8 mouse cellular contexts compared by ENCODE assay signal in genomic region chr7:13010005-13010908, GRCm38 (mm10). TPM values are rescaled to one million over a fixed set of nuclear protein-coding genes. Genes with fewer than 3 reads are reported as not detected.
DNase-seq lines count a peak whose midpoint lies in the region; ATAC-seq and TF ChIP-seq lines count a peak whose summit lies in the region.

Gene Zbtb45 (minus strand): TSS chr7:13010034.

- no peak for TF ChIP-seq POLR2A in kidney, adult 2 months (IDR thresholded peaks at IDR 0.05; ENCODE audit: low read depth, low read length)
- TF ChIP-seq POLR2A in ES-Bruce4 (IDR thresholded peaks at IDR 0.05; ENCODE audit: insufficient read depth, low read length) = no peak
- TF ChIP-seq POLR2A in limb, embryonic 14.5 days (IDR thresholded peaks at IDR 0.05; ENCODE audit: borderline replicate concordance, extremely low read depth, insufficient read depth, insufficient read length) = no peak

- H3K4me2 ChIP-seq in heart, postnatal 0 days (ENCODE audit: low read depth, low read length) = peak within 1 kb of the TSS; percentile 80
- H3K4me2 ChIP-seq in limb, embryonic 14.5 days (replicated peaks; ENCODE audit: low read depth, low read length, severe bottlenecking) = peak within 1 kb of the TSS; percentile 85
- peak within 1 kb of the TSS; percentile 81 for H3K4me2 ChIP-seq in stomach, embryonic 16.5 days (ENCODE audit: low read depth, low read length)

- TF ChIP-seq CTCF in kidney, adult 2 months (conservative IDR thresholded peaks at IDR 0.05; ENCODE audit: insufficient read depth, insufficient read length, low read depth, low read length) = no peak
- TF ChIP-seq CTCF in ES-Bruce4 (IDR thresholded peaks at IDR 0.05; ENCODE audit: low read depth, low read length) = no peak
- TF ChIP-seq CTCF in heart, postnatal 0 days (IDR thresholded peaks at IDR 0.05; ENCODE audit: low read depth) = no peak

- H3K4me3 ChIP-seq in kidney, adult 2 months (ENCODE audit: insufficient read depth, low read depth, low read length) = peak within 1 kb of the TSS; percentile 78
- H3K4me3 ChIP-seq in ES-Bruce4 (ENCODE audit: low read depth, low read length) = peak within 1 kb of the TSS; percentile 97
- peak within 1 kb of the TSS; percentile 73 for H3K4me3 ChIP-seq in heart, postnatal 0 days (ENCODE audit: low read depth, low read length)
- H3K4me3 ChIP-seq in limb, embryonic 14.5 days (replicated peaks; ENCODE audit: low read length) = peak within 1 kb of the TSS; percentile 48
- peak within 1 kb of the TSS; percentile 71 for H3K4me3 ChIP-seq in stomach, embryonic 16.5 days (replicated peaks; ENCODE audit: low read length)

- no peak for TF ChIP-seq EP300 in ES-Bruce4 (IDR thresholded peaks at IDR 0.05; ENCODE audit: insufficient read depth, low read depth, low read length)
- no peak for TF ChIP-seq EP300 in heart, postnatal 0 days (IDR thresholded peaks at IDR 0.05; ENCODE audit: low read depth)

- H3K27ac ChIP-seq in kidney, adult 2 months (ENCODE audit: insufficient read depth, low read depth, low read length) = peak within 1 kb of the TSS; percentile 81
- H3K27ac ChIP-seq in ES-Bruce4 (ENCODE audit: insufficient read depth, low read length) = peak within 1 kb of the TSS; percentile 98
- H3K27ac ChIP-seq in heart, postnatal 0 days (ENCODE audit: low read depth) = peak within 1 kb of the TSS; percentile 90
- H3K27ac ChIP-seq in limb, embryonic 14.5 days (replicated peaks; ENCODE audit: low read depth, low read length) = peak within 1 kb of the TSS; percentile 91
- H3K27ac ChIP-seq in stomach, embryonic 16.5 days (ENCODE audit: low read length) = peak within 1 kb of the TSS; percentile 95

- no peaks in the 10 kb centered on the region for H3K9me3 ChIP-seq in ES-Bruce4 (replicated peaks; ENCODE audit: control insufficient read depth, insufficient read depth, low read length, poor library complexity, severe bottlenecking)
- no peaks in the 10 kb centered on the region for H3K9me3 ChIP-seq in heart, postnatal 0 days (replicated peaks; ENCODE audit: control insufficient read depth, low read length)
- no peaks in the 10 kb centered on the region for H3K9me3 ChIP-seq in limb, embryonic 14.5 days (ENCODE audit: control insufficient read depth, low read length)
- no peaks in the 10 kb centered on the region for H3K9me3 ChIP-seq in stomach, embryonic 16.5 days (replicated peaks; ENCODE audit: control insufficient read depth, low read length)

- no peaks in the 10 kb centered on the region for H3K27me3 ChIP-seq in kidney, adult 2 months (replicated peaks; ENCODE audit: control insufficient read depth, insufficient read depth, low read length)
- no peaks in the 10 kb centered on the region for H3K27me3 ChIP-seq in ES-Bruce4 (ENCODE audit: control insufficient read depth, insufficient read depth, low read length, poor library complexity, severe bottlenecking)
- H3K27me3 ChIP-seq in heart, postnatal 0 days (ENCODE audit: control insufficient read depth, insufficient read depth, low read length) = no peaks in the 10 kb centered on the region
- 0 out of 2 replicates have a peak, but pooled peaks cover 4% of the 10 kb centered on the region for H3K27me3 ChIP-seq in limb, embryonic 14.5 days (ENCODE audit: control insufficient read depth, insufficient read depth, low read length)
- H3K27me3 ChIP-seq in stomach, embryonic 16.5 days (ENCODE audit: control insufficient read depth, insufficient read depth, low read length) = no peaks in the 10 kb centered on the region

- no peaks in the 10 kb centered on the region for H3K36me3 ChIP-seq in kidney, adult 2 months (ENCODE audit: control insufficient read depth, insufficient read depth, low read length)
- H3K36me3 ChIP-seq in ES-Bruce4 (ENCODE audit: control insufficient read depth, insufficient read depth, low read length, poor library complexity, severe bottlenecking) = no peaks in the 10 kb centered on the region
- peaks cover 27% of the 10 kb centered on the region for H3K36me3 ChIP-seq in heart, postnatal 0 days (replicated peaks; ENCODE audit: control insufficient read depth, insufficient read depth, low read length)
- H3K36me3 ChIP-seq in limb, embryonic 14.5 days (ENCODE audit: control insufficient read depth, insufficient read depth, low read length) = peaks cover 20% of the 10 kb centered on the region
- H3K36me3 ChIP-seq in stomach, embryonic 16.5 days (ENCODE audit: control insufficient read depth, insufficient read depth, low read length) = 0 out of 2 replicates have a peak, but pooled peaks cover 12% of the 10 kb centered on the region

- no peak for ATAC-seq in heart, postnatal 0 days (ENCODE audit: insufficient read depth, low read depth)
- no peak for ATAC-seq in limb, embryonic 14.5 days (ENCODE audit: low FRiP score, low read depth)
- ATAC-seq in stomach, embryonic 16.5 days (ENCODE audit: insufficient read depth, low FRiP score) = no peak

- H3K9ac ChIP-seq in ES-Bruce4 (ENCODE audit: low read depth, poor library complexity, severe bottlenecking) = peak within 1 kb of the TSS; percentile 92
- peak within 1 kb of the TSS; percentile 64 for H3K9ac ChIP-seq in heart, postnatal 0 days (replicated peaks; ENCODE audit: low read depth, low read length)
- peak within 1 kb of the TSS; percentile 72 for H3K9ac ChIP-seq in limb, embryonic 14.5 days (ENCODE audit: low read depth, low read length, severe bottlenecking)
- peak within 1 kb of the TSS; percentile 89 for H3K9ac ChIP-seq in stomach, embryonic 16.5 days (ENCODE audit: low read length)

- WGBS in kidney, adult 2 months = 13% methylated on average over 26 of the region's 26 CpGs
- WGBS in heart, postnatal 0 days = 13% methylated on average over 26 of the region's 26 CpGs
- WGBS in limb, embryonic 14.5 days = 20% methylated on average over 26 of the region's 26 CpGs
- WGBS in stomach, embryonic 16.5 days = 13% methylated on average over 26 of the region's 26 CpGs

- no peak for DNase-seq in kidney, adult 2 months
- no peak for DNase-seq in kidney, adult 9 months
- peak; percentile 53 for DNase-seq in cerebellum, adult 9-10 months
- DNase-seq in heart, postnatal 0 days (ENCODE audit: low spot score) = no peak
- no peak for DNase-seq in limb, embryonic 14.5 days (ENCODE audit: low spot score)
- DNase-seq in T-cell, adult 2 months (ENCODE audit: low spot score) = no peak

- H3K4me1 ChIP-seq in kidney, adult 2 months (ENCODE audit: control insufficient read depth, insufficient read depth, low read length) = peaks cover 4% of the 10 kb centered on the region; the same call in 1 of the 2 replicates
- peaks cover 1% of the 10 kb centered on the region for H3K4me1 ChIP-seq in ES-Bruce4 (ENCODE audit: control insufficient read depth, insufficient read depth, low read length)
- peaks cover 6% of the 10 kb centered on the region for H3K4me1 ChIP-seq in heart, postnatal 0 days (ENCODE audit: control insufficient read depth, insufficient read depth)
- H3K4me1 ChIP-seq in limb, embryonic 14.5 days (ENCODE audit: control insufficient read depth, insufficient read depth, low read length) = peaks cover 16% of the 10 kb centered on the region
- H3K4me1 ChIP-seq in stomach, embryonic 16.5 days (ENCODE audit: control insufficient read depth, insufficient read depth, low read length) = peaks cover 11% of the 10 kb centered on the region

RNA-seq across cellular contexts. Expression of gene Zbtb45, which starts in this region (rescaled TPM):
- polyA plus RNA-seq in kidney, adult 2 months (2012; rRNA removed) = 14.1 and 15.0 TPM in 2 replicates
- 14.0 and 22.7 TPM in 2 replicates for polyA plus RNA-seq in ES-Bruce4 (2011; ENCODE audit: insufficient read depth, insufficient read length, low read depth, missing spikeins)
- total RNA-seq in heart, postnatal 0 days (2014; rRNA removed; ENCODE audit: low replicate concordance) = 16.9 and 29.2 TPM in 2 replicates
- 9.5 and 10.5 TPM in 2 replicates for polyA plus RNA-seq in heart, postnatal 0 days (2015; fragmentation: Nextera tagmentation; extraction: Ambion mirVana)
- 29.3 and 46.7 TPM in 2 replicates for polyA plus RNA-seq in limb, embryonic 14.5 days (2012; rRNA removed)
- polyA plus RNA-seq in limb, embryonic 14.5 days (2014; fragmentation: Nextera tagmentation; extraction: Ambion mirVana) = 25.5 and 25.8 TPM in 2 replicates
- 18.4 and 20.2 TPM in 2 replicates for polyA plus RNA-seq in stomach, embryonic 16.5 days (2015; fragmentation: Nextera tagmentation; extraction: Ambion mirVana)
